Mouse (Mus musculus) lung, postnatal 4 days (tissue): ENCODE results near the gene Cmah.

ENCODE experiments used
- DNase-seq, 2 experiments: peaks; one replicate each; pipeline ENCODE4 v3.0.0; 2021

Cmah gene

GRCm38 (mm10) chr13:24419560-24420250 is 92.5 kb downstream of the Cmah start:
- no peak for DNase-seq

- no peak for DNase-seq
Measured at GRCm38 (mm10) chr13:24421987-24422386, 94.8 kb downstream of the Cmah start.

GRCm38 (mm10) chr13:24430215-24430614 is 103.0 kb downstream of the Cmah start:
- DNase-seq: no peak

GRCm38 (mm10) chr13:24431593-24431992 is 104.4 kb downstream of the Cmah start:
- DNase-seq: no peak

GRCm38 (mm10) chr13:24442272-24442671 is 115.1 kb downstream of the Cmah start:
- peak in 1 of 2 experiments; percentile 28 for DNase-seq

GRCm38 (mm10) chr13:24443763-24444347 is 116.7 kb downstream of the Cmah start:
- DNase-seq: no peak

- peak; percentile 39 to 47 for DNase-seq
Measured at GRCm38 (mm10) chr13:24444709-24445108, 117.5 kb downstream of the Cmah start.

- no peak for DNase-seq
Measured at GRCm38 (mm10) chr13:24445166-24445565, 118.0 kb downstream of the Cmah start.

GRCm38 (mm10) chr13:24446081-24446480 is 118.9 kb downstream of the Cmah start:
- no peak for DNase-seq

GRCm38 (mm10) chr13:24447043-24447442 is 119.8 kb downstream of the Cmah start:
- no peak for DNase-seq

- DNase-seq: no peak
Measured at GRCm38 (mm10) chr13:24448578-24448977, 121.4 kb downstream of the Cmah start.

- DNase-seq: no peak
Measured at GRCm38 (mm10) chr13:24451455-24451854, 124.3 kb downstream of the Cmah start.

- DNase-seq: no peak
Measured at GRCm38 (mm10) chr13:24453737-24454136, 126.5 kb downstream of the Cmah start.

- DNase-seq: no peak
Measured at GRCm38 (mm10) chr13:24456385-24456784, 129.2 kb downstream of the Cmah start.

GRCm38 (mm10) chr13:24460517-24460916 is 133.3 kb downstream of the Cmah start:
- DNase-seq: no peak

GRCm38 (mm10) chr13:24463767-24464166 is 136.6 kb downstream of the Cmah start:
- DNase-seq: no peak

GRCm38 (mm10) chr13:24466027-24466426 is 138.8 kb downstream of the Cmah start:
- no peak for DNase-seq

- DNase-seq: no peak
Measured at GRCm38 (mm10) chr13:24467806-24468205, 140.6 kb downstream of the Cmah start.

- DNase-seq: no peak
Measured at GRCm38 (mm10) chr13:24477564-24477963, 150.4 kb downstream of the Cmah start.

GRCm38 (mm10) chr13:24479516-24479915 is 152.3 kb downstream of the Cmah start:
- no peak for DNase-seq

GRCm38 (mm10) chr13:24480824-24481223 is 153.6 kb downstream of the Cmah start:
- DNase-seq: no peak

GRCm38 (mm10) chr13:24481615-24482295 is 154.6 kb downstream of the Cmah start:
- DNase-seq: peak; percentile 31 to 65

GRCm38 (mm10) chr13:24483691-24484090 is 156.5 kb downstream of the Cmah start:
- DNase-seq: no peak

GRCm38 (mm10) chr13:24484811-24485210 is 157.6 kb downstream of the Cmah start:
- DNase-seq: no peak
